Mouse (Mus musculus) left cerebral cortex, adult 8-10 months (tissue): ENCODE measurements around the gene Nags. TPM values are rescaled to one million over a fixed set of nuclear protein-coding genes. Genes with fewer than 3 reads are reported as not detected.

Experiments used
- total RNA-seq, 4 experiments: library from RNA; stranded (reverse); gene quantifications; 2 replicates each; pipeline ENCODE4 v1.2.4; 2022

Nags gene
- total RNA-seq, 4 experiments from 2014 or later, result 0.18 TPM; not detected in 3

Other genes with a start within 250 kb of the Nags start
- gene Sost, start 178.5 kb upstream of the Nags start, total RNA-seq, result under 1 TPM in 1 of 4 experiments, not detected in 3; 0.19 TPM
- gene Cfap97d1, start 161.2 kb upstream of the Nags start, total RNA-seq, result not detected
- 100 to 1,000 TPM; 194 to 239 (median 216) TPM for gene Dusp3, start 158.5 kb upstream of the Nags start, total RNA-seq
- gene Mpp3, start 117.1 kb upstream of the Nags start, total RNA-seq, result 10 to 100 TPM; 73.8 to 85.2 (median 77.1) TPM
- gene Cd300lg, start 104.0 kb upstream of the Nags start, total RNA-seq, result under 1 TPM in 3 of 4 experiments, not detected in 1; 0.15 to 0.18 (median 0.17) TPM
- 100 to 1,000 TPM; 126 to 142 (median 135) TPM for gene Mpp2, start 57.0 kb upstream of the Nags start, total RNA-seq
- not detected for gene Ppy, start 44.2 kb upstream of the Nags start, total RNA-seq
- not detected for gene Pyy, start 37.7 kb upstream of the Nags start, total RNA-seq
- 10 to 100 TPM; 19.4 to 27.6 (median 20.2) TPM for gene Tmem101, start 10.9 kb downstream of the Nags start, total RNA-seq
- 10 to 100 TPM; 52.8 to 55.3 (median 53.9) TPM for gene Lsm12, start 39.8 kb downstream of the Nags start, total RNA-seq
- gene G6pc3, start 44.1 kb downstream of the Nags start, total RNA-seq, result 10 to 100 TPM; 65.4 to 78.4 (median 75.2) TPM
- 100 to 1,000 TPM; 245 to 275 (median 254) TPM for gene Hdac5, start 84.7 kb downstream of the Nags start, total RNA-seq
- 1 to 10 TPM in 3 of 4 experiments, under 1 TPM in 1; 0.76 to 1.6 (median 1.4) TPM for gene BC030867, start 103.4 kb downstream of the Nags start, total RNA-seq
- gene Asb16, start 123.2 kb downstream of the Nags start, total RNA-seq, result 1 to 10 TPM; 2.8 to 3.7 (median 3.3) TPM
- gene Tmub2, start 139.4 kb downstream of the Nags start, total RNA-seq, result 10 to 100 TPM; 62.1 to 70.6 (median 65.6) TPM
- 100 to 1,000 TPM; 202 to 218 (median 208) TPM for gene Atxn7l3, start 151.1 kb downstream of the Nags start, total RNA-seq
- 100 to 1,000 TPM; 102 to 118 (median 113) TPM for gene Ubtf, start 174.2 kb downstream of the Nags start, total RNA-seq
- gene Slc4a1, start 220.7 kb downstream of the Nags start, total RNA-seq, result under 1 TPM in 3 of 4 experiments, not detected in 1; 0.08 to 0.41 (median 0.24) TPM
- gene Rundc3a, start 247.9 kb downstream of the Nags start, total RNA-seq, result 100 to 1,000 TPM; 433 to 468 (median 439) TPM